Comparison of ENCODE assay signal across 8 mouse cellular contexts in genomic region chr3:89163643-89164245, GRCm38 (mm10). TPM values are rescaled to one million over a fixed set of nuclear protein-coding genes. Genes with fewer than 3 reads are reported as not detected.
DNase-seq lines count a peak whose midpoint lies in the region; ATAC-seq lines count a peak whose summit lies in the region.

No protein-coding gene starts in this region.

- ATAC-seq in lung, embryonic 16.5 days (ENCODE audit: low read depth) = no peak
- ATAC-seq in embryonic facial prominence, embryonic 13.5 days (ENCODE audit: insufficient number of reproducible peaks, insufficient read depth, low FRiP score, low TSS enrichment, low read depth) = no peak
- ATAC-seq in stomach, embryonic 14.5 days (ENCODE audit: insufficient number of reproducible peaks, insufficient read depth, low FRiP score, low read depth) = no peak

- peaks cover under 1% of the 10 kb centered on the region; the same call in 1 of the 2 replicates for H3K27me3 ChIP-seq in lung, embryonic 16.5 days (ENCODE audit: control insufficient read depth, insufficient read depth, low read depth, low read length)
- peaks cover 12% of the 10 kb centered on the region for H3K27me3 ChIP-seq in embryonic facial prominence, embryonic 13.5 days
- H3K27me3 ChIP-seq in limb, embryonic 10.5 days (ENCODE audit: low read depth, poor library complexity, severe bottlenecking) = peaks cover 11% of the 10 kb centered on the region
- no peaks in the 10 kb centered on the region for H3K27me3 ChIP-seq in stomach, embryonic 14.5 days (ENCODE audit: control insufficient read depth, insufficient read depth, low read length)

- no peak for DNase-seq in lung, postnatal 25 days (ENCODE audit: low spot score)
- DNase-seq in limb, embryonic 10.5 days (ENCODE audit: low spot score) = no peak
- DNase-seq in embryo, embryonic 10.5 days (ENCODE audit: low spot score) = no peak
- DNase-seq in spleen, postnatal 36 days (ENCODE audit: low spot score in 2 of 2) = no peak
- no peak for DNase-seq in spleen, postnatal 14 days (ENCODE audit: low spot score in 2 of 2)

- H3K9ac ChIP-seq in lung, embryonic 16.5 days (ENCODE audit: low read length) = peak overlapping the region; percentile 99
- H3K9ac ChIP-seq in embryonic facial prominence, embryonic 13.5 days = peak overlapping the region; percentile 98
- no peak overlapping the region for H3K9ac ChIP-seq in stomach, embryonic 14.5 days (replicated peaks; ENCODE audit: low read depth, low read length)

- H3K36me3 ChIP-seq in lung, embryonic 16.5 days (ENCODE audit: control insufficient read depth, insufficient read depth, low read length) = peaks cover 7% of the 10 kb centered on the region
- H3K36me3 ChIP-seq in embryonic facial prominence, embryonic 13.5 days = peaks cover 22% of the 10 kb centered on the region
- peaks cover 31% of the 10 kb centered on the region for H3K36me3 ChIP-seq in limb, embryonic 10.5 days
- H3K36me3 ChIP-seq in stomach, embryonic 14.5 days (ENCODE audit: control insufficient read depth, insufficient read depth, low read length) = peaks cover 26% of the 10 kb centered on the region

- WGBS in lung, embryonic 16.5 days = 68% methylated on average over 5 of the region's 5 CpGs
- WGBS in embryonic facial prominence, embryonic 13.5 days = 77% methylated on average over 5 of the region's 5 CpGs
- 81% methylated on average over 5 of the region's 5 CpGs for WGBS in limb, embryonic 10.5 days
- 69% methylated on average over 5 of the region's 5 CpGs for WGBS in stomach, embryonic 14.5 days

- H3K27ac ChIP-seq in lung, embryonic 16.5 days (ENCODE audit: low read length) = no peak overlapping the region
- H3K27ac ChIP-seq in embryonic facial prominence, embryonic 13.5 days = peak overlapping the region; percentile 98; the same call in 1 of the 2 replicates
- peak overlapping the region; percentile 99; the same call in 1 of the 2 replicates for H3K27ac ChIP-seq in limb, embryonic 10.5 days
- H3K27ac ChIP-seq in stomach, embryonic 14.5 days (ENCODE audit: low read length) = no peak overlapping the region

- peak overlapping the region; percentile 87 for H3K4me3 ChIP-seq in lung, embryonic 16.5 days (ENCODE audit: low read length)
- peak overlapping the region; percentile 86 for H3K4me3 ChIP-seq in embryonic facial prominence, embryonic 13.5 days
- peak overlapping the region; percentile 93 for H3K4me3 ChIP-seq in limb, embryonic 10.5 days
- peak overlapping the region; percentile 77 for H3K4me3 ChIP-seq in stomach, embryonic 14.5 days (ENCODE audit: low read depth, low read length)

- peak overlapping the region; percentile 71 for H3K4me2 ChIP-seq in lung, embryonic 16.5 days (ENCODE audit: low read depth, low read length)
- peak overlapping the region; percentile 81 for H3K4me2 ChIP-seq in embryonic facial prominence, embryonic 13.5 days
- H3K4me2 ChIP-seq in stomach, embryonic 14.5 days (replicated peaks; ENCODE audit: low read depth, low read length) = peak overlapping the region; percentile 56

- H3K4me1 ChIP-seq in lung, embryonic 16.5 days (replicated peaks; ENCODE audit: control insufficient read depth, insufficient read depth, low read length) = peaks cover 28% of the 10 kb centered on the region
- H3K4me1 ChIP-seq in embryonic facial prominence, embryonic 13.5 days = peaks cover 28% of the 10 kb centered on the region
- H3K4me1 ChIP-seq in limb, embryonic 10.5 days = peaks cover 39% of the 10 kb centered on the region
- H3K4me1 ChIP-seq in stomach, embryonic 14.5 days (ENCODE audit: control insufficient read depth, insufficient read depth, low read length) = peaks cover 24% of the 10 kb centered on the region

- H3K9me3 ChIP-seq in lung, embryonic 16.5 days (ENCODE audit: control insufficient read depth, low read length) = no peaks in the 10 kb centered on the region
- no peaks in the 10 kb centered on the region for H3K9me3 ChIP-seq in embryonic facial prominence, embryonic 13.5 days
- H3K9me3 ChIP-seq in limb, embryonic 10.5 days (replicated peaks) = no peaks in the 10 kb centered on the region
- no peaks in the 10 kb centered on the region for H3K9me3 ChIP-seq in stomach, embryonic 14.5 days (ENCODE audit: control insufficient read depth, low read depth, low read length)

RNA-seq across cellular contexts. Expression of gene Clk2, which starts 0.9 kb away (rescaled TPM):
- 22.7 and 25.1 TPM in 2 replicates for polyA plus RNA-seq in lung, embryonic 16.5 days (2015; fragmentation: Nextera tagmentation; extraction: Ambion mirVana)
- polyA plus RNA-seq in embryonic facial prominence, embryonic 13.5 days (2015; fragmentation: Nextera tagmentation; extraction: Ambion mirVana) = 39.9 and 41.8 TPM in 2 replicates
- polyA plus RNA-seq in limb, embryonic 10.5 days (2016; fragmentation: Nextera tagmentation; extraction: Ambion mirVana) = 40.1 and 44.8 TPM in 2 replicates
- polyA plus RNA-seq in stomach, embryonic 14.5 days (2014; fragmentation: Nextera tagmentation; extraction: Ambion mirVana) = 32.7 and 35.1 TPM in 2 replicates

RNA-seq across cellular contexts. Expression of gene Hcn3, which starts 3.7 kb away (rescaled TPM):
- polyA plus RNA-seq in lung, embryonic 16.5 days (2015; fragmentation: Nextera tagmentation; extraction: Ambion mirVana) = 1.1 and 1.6 TPM in 2 replicates
- 3.6 and 4.3 TPM in 2 replicates for polyA plus RNA-seq in embryonic facial prominence, embryonic 13.5 days (2015; fragmentation: Nextera tagmentation; extraction: Ambion mirVana)
- polyA plus RNA-seq in limb, embryonic 10.5 days (2016; fragmentation: Nextera tagmentation; extraction: Ambion mirVana) = 1.3 and 1.6 TPM in 2 replicates
- 1.4 and 1.9 TPM in 2 replicates for polyA plus RNA-seq in stomach, embryonic 14.5 days (2014; fragmentation: Nextera tagmentation; extraction: Ambion mirVana)

RNA-seq across cellular contexts. Expression of gene Scamp3, which starts 13.5 kb away (rescaled TPM):
- 109 and 115 TPM in 2 replicates for polyA plus RNA-seq in lung, embryonic 16.5 days (2015; fragmentation: Nextera tagmentation; extraction: Ambion mirVana)
- polyA plus RNA-seq in embryonic facial prominence, embryonic 13.5 days (2015; fragmentation: Nextera tagmentation; extraction: Ambion mirVana) = 115 and 125 TPM in 2 replicates
- polyA plus RNA-seq in limb, embryonic 10.5 days (2016; fragmentation: Nextera tagmentation; extraction: Ambion mirVana) = 115 and 119 TPM in 2 replicates
- 92.9 and 95.1 TPM in 2 replicates for polyA plus RNA-seq in stomach, embryonic 14.5 days (2014; fragmentation: Nextera tagmentation; extraction: Ambion mirVana)

RNA-seq across cellular contexts. Expression of gene Fam189b, which starts 19.2 kb away (rescaled TPM):
- 19.4 and 22.2 TPM in 2 replicates for polyA plus RNA-seq in lung, embryonic 16.5 days (2015; fragmentation: Nextera tagmentation; extraction: Ambion mirVana)
- polyA plus RNA-seq in embryonic facial prominence, embryonic 13.5 days (2015; fragmentation: Nextera tagmentation; extraction: Ambion mirVana) = 31.5 and 32.6 TPM in 2 replicates
- 32.2 and 35.0 TPM in 2 replicates for polyA plus RNA-seq in limb, embryonic 10.5 days (2016; fragmentation: Nextera tagmentation; extraction: Ambion mirVana)
- 28.3 and 28.7 TPM in 2 replicates for polyA plus RNA-seq in stomach, embryonic 14.5 days (2014; fragmentation: Nextera tagmentation; extraction: Ambion mirVana)

RNA-seq across cellular contexts. Expression of gene Pklr, which starts 27.8 kb away (rescaled TPM):
- 0.18 and 1.3 TPM in 2 replicates for polyA plus RNA-seq in lung, embryonic 16.5 days (2015; fragmentation: Nextera tagmentation; extraction: Ambion mirVana)
- polyA plus RNA-seq in embryonic facial prominence, embryonic 13.5 days (2015; fragmentation: Nextera tagmentation; extraction: Ambion mirVana) = 2.0 TPM in 1 of 2 replicates, not detected in the other
- polyA plus RNA-seq in limb, embryonic 10.5 days (2016; fragmentation: Nextera tagmentation; extraction: Ambion mirVana) = 3.6 and 4.4 TPM in 2 replicates
- polyA plus RNA-seq in stomach, embryonic 14.5 days (2014; fragmentation: Nextera tagmentation; extraction: Ambion mirVana) = 2.8 and 3.3 TPM in 2 replicates

Comparison
In these comparisons a context has a peak if more than half of its experiments do, and no peak if none do; other contexts are left out.
1. H3K27ac ChIP-seq: peak in embryonic facial prominence, embryonic 13.5 days (single experiment) and limb, embryonic 10.5 days (single experiment); none in lung, embryonic 16.5 days (single experiment) and stomach, embryonic 14.5 days (single experiment).
2. Peak in every context shown above with its lines, with median percentiles within 50 percentile points of each other: H3K4me2 ChIP-seq and H3K4me3 ChIP-seq.